Mouse (Mus musculus) liver, embryonic 12.5 days (tissue): ENCODE measurements around the gene Iscu. TPM values are rescaled to one million over a fixed set of nuclear protein-coding genes. Genes with fewer than 3 reads are reported as not detected.
"Not testable (repeated sequence)": the region's sequence is repeated elsewhere in the genome, so short reads cannot be mapped to it uniquely, and the experiment has no call there.

Experiments used
- ATAC-seq: fragments of 200-750 bp; cut with Nextera tagmentation; 2 replicates; pipeline ENCODE4 v1.8.0; 2017; ENCODE audit warnings: moderate number of reproducible peaks, mild to moderate bottlenecking, moderate library complexity
- H3K27ac ChIP-seq: fragments of 300-500 bp; sonication (generic); 2 replicates; pipeline ENCODE4 v1.5.1; 2016; ENCODE audit warnings: mild to moderate bottlenecking
- H3K27me3 ChIP-seq: fragments of 300-500 bp; sonication (generic); replicated peaks from 2 replicates; pipeline ENCODE4 v1.6.1; 2016; ENCODE audit warnings: mild to moderate bottlenecking, moderate library complexity
- H3K36me3 ChIP-seq: fragments of 300-500 bp; sonication (generic); 2 replicates; pipeline ENCODE4 v1.6.1; 2016; ENCODE audit warnings: mild to moderate bottlenecking, moderate library complexity
- H3K4me1 ChIP-seq: fragments of 300-500 bp; sonication (generic); 2 replicates; pipeline ENCODE4 v1.6.1; 2016
- H3K4me2 ChIP-seq: fragments of 300-500 bp; sonication (generic); 2 replicates; pipeline ENCODE4 v1.6.1; 2016; ENCODE audit warnings: mild to moderate bottlenecking, moderate library complexity
- H3K4me3 ChIP-seq: fragments of 300-500 bp; sonication (generic); 2 replicates; pipeline ENCODE4 v1.5.1; 2016; ENCODE audit warnings: mild to moderate bottlenecking, moderate library complexity
- H3K9ac ChIP-seq: fragments of 300-500 bp; sonication (generic); 2 replicates; pipeline ENCODE4 v1.6.1; 2016; ENCODE audit warnings: mild to moderate bottlenecking, moderate library complexity
- H3K9me3 ChIP-seq: fragments of 300-500 bp; sonication (generic); replicated peaks from 2 replicates; pipeline ENCODE4 v1.6.1; 2016; ENCODE audit warnings: mild to moderate bottlenecking, moderate library complexity
- WGBS: fragments of 180-500 bp; shearing (Covaris S2); methylation state at CpG from one replicate; pipeline ENCODE4 v1.1.7; 2016; ENCODE audit not compliant: insufficient replicate concordance; 5-methylcytosine and 5-hydroxymethylcytosine counted together
- polyA plus RNA-seq: library from polyadenylated mRNA; unstranded; fragments of >200 nt; fragmentation: Nextera tagmentation; extraction: Ambion mirVana; gene quantifications from 2 replicates; pipeline ENCODE4 v1.2.1, GENCODE M21; 2016

Iscu gene
- polyA plus RNA-seq, 1 experiment from 2014 or later, result 112 TPM

GRCm38 (mm10) chr5:113780082-113780752 is 7.7 kb downstream of the Iscu start:
- H3K4me2 ChIP-seq, result no peak overlapping the region
- ATAC-seq, result peak; percentile 33; the same call in 1 of the 2 replicates
- H3K9me3 ChIP-seq, result no peaks in the 10 kb centered on the region
- no peak overlapping the region for H3K9ac ChIP-seq
- peaks cover 33% of the 10 kb centered on the region for H3K36me3 ChIP-seq
- no peak overlapping the region for H3K4me3 ChIP-seq
- peaks cover 28% of the 10 kb centered on the region for H3K27me3 ChIP-seq
- 0 out of 2 replicates have a peak, but pooled peaks cover 5% of the 10 kb centered on the region for H3K4me1 ChIP-seq
- H3K27ac ChIP-seq, result no peak overlapping the region
- 81% methylated on average over 3 of the region's 3 CpGs for WGBS

- Histone ChIP-seq H3K4me2 (no peak overlapping the region), H3K27me3 (peaks cover 28% of the 10 kb centered on the region), H3K27ac (no peak overlapping the region), H3K36me3 (peaks cover 27% of the 10 kb centered on the region), H3K4me3 (no peak overlapping the region), H3K9me3 (no peaks in the 10 kb centered on the region), H3K9ac (no peak overlapping the region), H3K4me1 (0 out of 2 replicates have a peak, but pooled peaks cover 5% of the 10 kb centered on the region)
- WGBS, result 78% methylated on average over 5 of the region's 5 CpGs
- no peak for ATAC-seq
Measured at GRCm38 (mm10) chr5:113780763-113781162, 8.2 kb downstream of the Iscu start.

GRCm38 (mm10) chr5:113781254-113781653 is 8.7 kb downstream of the Iscu start:
- peaks cover 22% of the 10 kb centered on the region for H3K36me3 ChIP-seq
- no peak overlapping the region for H3K9ac ChIP-seq
- no peaks in the 10 kb centered on the region for H3K9me3 ChIP-seq
- H3K27me3 ChIP-seq, result peaks cover 28% of the 10 kb centered on the region
- 0 out of 2 replicates have a peak, but pooled peaks cover 5% of the 10 kb centered on the region for H3K4me1 ChIP-seq
- no peak overlapping the region for H3K4me3 ChIP-seq
- H3K27ac ChIP-seq, result no peak overlapping the region
- H3K4me2 ChIP-seq, result no peak overlapping the region
- 72% methylated on average over 7 of the region's 7 CpGs for WGBS
- no peak for ATAC-seq

GRCm38 (mm10) chr5:113781875-113782274 is 9.3 kb downstream of the Iscu start:
- Histone ChIP-seq H3K27me3 (peaks cover 28% of the 10 kb centered on the region), H3K4me3 (no peak overlapping the region), H3K9me3 (no peaks in the 10 kb centered on the region), H3K9ac (no peak overlapping the region), H3K36me3 (peaks cover 16% of the 10 kb centered on the region), H3K27ac (no peak overlapping the region), H3K4me2 (no peak overlapping the region), H3K4me1 (0 out of 2 replicates have a peak, but pooled peaks cover 5% of the 10 kb centered on the region)
- no peak for ATAC-seq
- 67% methylated on average over 7 of the region's 7 CpGs for WGBS

- peaks cover 9% of the 10 kb centered on the region for H3K36me3 ChIP-seq
- H3K4me3 ChIP-seq, result no peak overlapping the region
- no peak overlapping the region for H3K9ac ChIP-seq
- H3K4me1 ChIP-seq, result 0 out of 2 replicates have a peak, but pooled peaks cover 5% of the 10 kb centered on the region
- H3K4me2 ChIP-seq, result no peak overlapping the region
- peaks cover 28% of the 10 kb centered on the region for H3K27me3 ChIP-seq
- H3K9me3 ChIP-seq, result no peaks in the 10 kb centered on the region
- no peak for ATAC-seq
- WGBS, result 64% methylated on average over 7 of the region's 7 CpGs
- H3K27ac ChIP-seq, result no peak overlapping the region
Measured at GRCm38 (mm10) chr5:113782624-113783023, 10.1 kb downstream of the Iscu start.

GRCm38 (mm10) chr5:113783581-113784001 is 11.0 kb downstream of the Iscu start:
- Histone ChIP-seq H3K4me3 (no peak overlapping the region), H3K27me3 (peaks cover 28% of the 10 kb centered on the region), H3K36me3 (peaks cover under 1% of the 10 kb centered on the region), H3K4me2 (no peak overlapping the region), H3K9me3 (no peaks in the 10 kb centered on the region), H3K9ac (no peak overlapping the region), H3K4me1 (peaks cover 6% of the 10 kb centered on the region; the same call in 1 of the 2 replicates), H3K27ac (peak overlapping the region; percentile 50; the same call in 1 of the 2 replicates)
- ATAC-seq, result no peak
- WGBS, result 18% methylated on average over 12 of the region's 12 CpGs

GRCm38 (mm10) chr5:113784104-113784503 is 11.6 kb downstream of the Iscu start:
- WGBS, result 30% methylated on average over 3 of the region's 3 CpGs
- not testable (repeated sequence) for ATAC-seq, H3K9ac ChIP-seq, H3K27ac ChIP-seq, H3K4me3 ChIP-seq, H3K9me3 ChIP-seq, H3K4me2 ChIP-seq, H3K36me3 ChIP-seq
- Histone ChIP-seq H3K4me1 (peaks cover 11% of the 10 kb centered on the region; the same call in 1 of the 2 replicates), H3K27me3 (peaks cover 28% of the 10 kb centered on the region)

- 27% methylated on average over 5 of the region's 5 CpGs for WGBS
- Histone ChIP-seq H3K9ac (no peak overlapping the region), H3K36me3 (no peaks in the 10 kb centered on the region), H3K4me3 (no peak overlapping the region), H3K4me1 (peaks cover 32% of the 10 kb centered on the region), H3K27ac (no peak overlapping the region), H3K4me2 (no peak overlapping the region), H3K9me3 (no peaks in the 10 kb centered on the region), H3K27me3 (peaks cover 28% of the 10 kb centered on the region)
- ATAC-seq, result no peak
Measured at GRCm38 (mm10) chr5:113786985-113787384, 14.4 kb downstream of the Iscu start.

GRCm38 (mm10) chr5:113788645-113789044 is 16.1 kb downstream of the Iscu start:
- Histone ChIP-seq H3K4me2 (no peak overlapping the region), H3K9me3 (no peaks in the 10 kb centered on the region), H3K4me1 (peaks cover 32% of the 10 kb centered on the region), H3K36me3 (no peaks in the 10 kb centered on the region), H3K9ac (no peak overlapping the region), H3K27ac (no peak overlapping the region; the same call in 1 of the 2 replicates), H3K4me3 (no peak overlapping the region), H3K27me3 (peaks cover 16% of the 10 kb centered on the region)
- 52% methylated on average over 6 of the region's 6 CpGs for WGBS
- ATAC-seq, result no peak

- peaks cover 10% of the 10 kb centered on the region for H3K27me3 ChIP-seq
- ATAC-seq, result no peak
- H3K9ac ChIP-seq, result no peak overlapping the region
- no peak overlapping the region for H3K4me2 ChIP-seq
- no peak overlapping the region for H3K4me3 ChIP-seq
- no peaks in the 10 kb centered on the region for H3K36me3 ChIP-seq
- WGBS, result 57% methylated on average over 7 of the region's 7 CpGs
- no peak overlapping the region; the same call in 1 of the 2 replicates for H3K27ac ChIP-seq
- no peaks in the 10 kb centered on the region for H3K9me3 ChIP-seq
- H3K4me1 ChIP-seq, result peaks cover 32% of the 10 kb centered on the region
Measured at GRCm38 (mm10) chr5:113789075-113789788, 16.7 kb downstream of the Iscu start.

- H3K27ac ChIP-seq, result no peak overlapping the region
- H3K4me2 ChIP-seq, result no peak overlapping the region
Measured at GRCm38 (mm10) chr5:113790453-113791196, 18.1 kb downstream of the Iscu start.

More at GRCm38 (mm10) chr5:113790453-113791196, 18.1 kb downstream of the Iscu start:
- H3K9ac ChIP-seq, result no peak overlapping the region
- 30% methylated on average over 11 of the region's 11 CpGs for WGBS
- no peak overlapping the region for H3K4me3 ChIP-seq
- no peaks in the 10 kb centered on the region for H3K9me3 ChIP-seq
- ATAC-seq, result 0 out of 2 replicates have a peak, but pooled peaks have one; percentile 27
- H3K4me1 ChIP-seq, result peaks cover 32% of the 10 kb centered on the region
- no peaks in the 10 kb centered on the region for H3K36me3 ChIP-seq
- H3K27me3 ChIP-seq, result no peaks in the 10 kb centered on the region
